Mouse (Mus musculus) forebrain, embryonic 12.5 days (tissue): ENCODE data around the gene Pck2. TPM values are rescaled to one million over a fixed set of nuclear protein-coding genes. Genes with fewer than 3 reads are reported as not detected.

ENCODE experiments used
- ATAC-seq: fragments of 200-750 bp; cut with Nextera tagmentation; 2 replicates; pipeline ENCODE4 v1.8.0; 2017; ENCODE audit warnings: moderate TSS enrichment; ENCODE audit not compliant: low FRiP score
- H3K27ac ChIP-seq: fragments of 300-500 bp; sonication (generic); 2 replicates; pipeline ENCODE4 v1.5.1; 2016; ENCODE audit warnings: mild to moderate bottlenecking
- H3K27me3 ChIP-seq: fragments of 300-500 bp; sonication (generic); 2 replicates; pipeline ENCODE4 v1.6.1; 2016; ENCODE audit warnings: mild to moderate bottlenecking
- H3K36me3 ChIP-seq: fragments of 300-500 bp; sonication (generic); replicated peaks from 2 replicates; pipeline ENCODE4 v1.6.1; 2016; ENCODE audit warnings: mild to moderate bottlenecking
- H3K4me1 ChIP-seq: fragments of 300-500 bp; sonication (generic); 2 replicates; pipeline ENCODE4 v1.6.1; 2016
- H3K4me2 ChIP-seq: fragments of 300-500 bp; sonication (generic); 2 replicates; pipeline ENCODE4 v1.6.1; 2016; ENCODE audit warnings: mild to moderate bottlenecking, moderate library complexity
- H3K4me3 ChIP-seq: fragments of 300-500 bp; sonication (generic); replicated peaks from 2 replicates; pipeline ENCODE4 v1.5.1; 2016; ENCODE audit warnings: mild to moderate bottlenecking
- H3K9ac ChIP-seq: fragments of 300-500 bp; sonication (generic); 2 replicates; pipeline ENCODE4 v1.6.1; 2016; ENCODE audit warnings: mild to moderate bottlenecking
- H3K9me3 ChIP-seq: fragments of 300-500 bp; sonication (generic); 2 replicates; pipeline ENCODE4 v1.6.1; 2016
- WGBS: fragments of 180-500 bp; shearing (Covaris S2); methylation state at CpG from one replicate; pipeline ENCODE4 v1.1.7; 2016; 5-methylcytosine and 5-hydroxymethylcytosine counted together
- polyA plus RNA-seq: library from polyadenylated mRNA; unstranded; fragments of >200 nt; fragmentation: Nextera tagmentation; extraction: Ambion mirVana; gene quantifications from 2 replicates; pipeline ENCODE4 v1.2.1, GENCODE M21; 2016

Gene Pck2
- 19.0 and 19.8 TPM in 2 replicates for polyA plus RNA-seq

DNA sequence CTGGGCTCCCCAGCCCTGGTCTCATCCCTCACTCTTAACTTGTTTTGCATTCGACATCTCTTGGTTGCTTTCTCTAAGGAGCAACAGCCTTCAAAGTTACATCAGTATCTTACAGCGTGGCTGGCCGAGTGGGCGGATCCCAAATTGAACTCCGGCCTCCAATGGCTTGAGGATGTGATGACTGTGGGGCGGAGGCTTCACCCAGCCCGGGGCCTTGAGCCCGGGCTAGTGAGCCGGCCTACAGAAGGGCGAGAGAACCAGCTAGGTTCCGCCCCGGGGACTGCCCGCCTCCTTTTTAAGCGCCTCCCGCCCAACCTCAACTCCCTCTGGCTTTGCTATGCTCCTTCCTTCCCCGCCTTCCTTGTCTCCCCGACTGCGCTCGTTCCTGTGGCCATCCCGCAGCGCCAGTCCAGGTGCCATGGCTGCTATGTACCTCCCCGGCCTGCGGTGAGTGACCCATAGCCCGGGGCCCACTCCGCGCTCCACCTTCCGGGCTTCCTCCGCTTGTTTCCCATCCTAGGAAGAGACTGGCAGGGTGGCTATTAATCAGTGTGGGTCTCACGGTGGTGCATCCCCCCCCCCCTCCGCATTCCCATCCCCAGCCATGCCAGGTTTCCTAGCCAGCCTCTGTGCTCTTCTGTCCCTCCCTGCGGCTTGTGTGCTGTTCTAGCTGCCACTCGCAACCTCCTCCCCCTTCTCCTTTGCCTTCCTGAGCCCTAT, at the start of gene Pck2:
Gene Pck2, plus strand, starts transcription at position 200 of the 720 bp plus-strand sequence.
- Histone ChIP-seq H3K36me3 (peaks cover 13% of the 10 kb centered on the region), H3K27ac (peak within 1 kb of the TSS; percentile 83), H3K4me1 (peaks cover 19% of the 10 kb centered on the region), H3K4me3 (peak within 1 kb of the TSS; percentile 57), H3K27me3 (0 out of 2 replicates have a peak, but pooled peaks cover 3% of the 10 kb centered on the region), H3K4me2 (peak within 1 kb of the TSS; percentile 90), H3K9me3 (no peaks in the 10 kb centered on the region), H3K9ac (peak within 1 kb of the TSS; percentile 72)
- ATAC-seq = peak; percentile 84
- 0% methylated on average over 32 of the region's 32 CpGs for WGBS

DNA sequence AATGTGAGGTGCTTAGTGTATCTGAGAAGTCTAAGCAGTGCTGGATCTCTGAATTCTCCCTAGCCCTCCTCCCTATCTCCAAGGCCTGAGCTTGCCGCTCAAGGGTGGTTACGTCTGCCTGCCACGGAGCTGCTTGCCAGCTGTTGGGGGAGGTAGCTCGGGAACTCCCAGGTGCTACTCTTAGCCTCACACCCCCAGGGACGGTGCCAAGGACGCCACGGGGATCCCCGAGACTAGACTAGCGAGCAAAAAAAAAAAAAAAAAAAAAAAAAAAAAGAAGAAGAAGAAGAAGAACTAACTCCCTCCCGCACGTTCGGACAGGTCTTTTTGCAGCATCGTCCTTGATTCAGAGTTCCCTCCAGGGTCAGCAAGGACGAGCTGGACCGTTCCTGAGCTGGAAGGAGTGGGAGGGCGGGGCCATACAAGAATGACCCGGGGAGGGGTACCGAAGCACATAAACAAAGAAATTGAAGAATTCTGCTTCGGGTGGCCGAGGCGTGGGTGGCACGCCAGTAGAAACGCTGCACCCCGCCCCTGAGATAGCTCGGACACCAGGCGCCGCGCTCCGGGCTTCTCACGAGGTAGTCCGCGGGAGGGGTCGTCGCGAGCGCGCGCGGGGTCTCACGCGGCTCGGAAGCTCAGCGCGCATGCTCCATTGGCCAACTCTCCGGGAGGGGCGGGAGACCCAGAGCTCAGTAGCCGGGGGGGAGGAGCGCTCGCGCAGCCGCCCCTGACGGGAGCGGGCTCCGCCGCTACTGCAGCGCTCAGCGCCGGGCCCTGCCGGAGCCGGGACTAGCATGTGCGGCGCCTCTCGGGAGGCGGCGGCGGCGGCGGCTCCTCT, 49.5 kb upstream of the Pck2 start, which contains the start of gene Carmil3:
Gene Carmil3, plus strand, starts transcription at position 291 of the 841 bp plus-strand sequence.
- peak; percentile 90 for ATAC-seq
- H3K27ac ChIP-seq = peak within 1 kb of the TSS; percentile 92
- peak within 1 kb of the TSS; percentile 88 for H3K4me3 ChIP-seq
- H3K36me3 ChIP-seq = peaks cover 36% of the 10 kb centered on the region
- WGBS = under 1% methylated on average over 68 of the region's 68 CpGs
- no peaks in the 10 kb centered on the region for H3K27me3 ChIP-seq
- H3K4me2 ChIP-seq = peak within 1 kb of the TSS; percentile 79
- no peaks in the 10 kb centered on the region for H3K9me3 ChIP-seq
- H3K9ac ChIP-seq = peak within 1 kb of the TSS; percentile 94
- peaks cover 21% of the 10 kb centered on the region for H3K4me1 ChIP-seq

DNA sequence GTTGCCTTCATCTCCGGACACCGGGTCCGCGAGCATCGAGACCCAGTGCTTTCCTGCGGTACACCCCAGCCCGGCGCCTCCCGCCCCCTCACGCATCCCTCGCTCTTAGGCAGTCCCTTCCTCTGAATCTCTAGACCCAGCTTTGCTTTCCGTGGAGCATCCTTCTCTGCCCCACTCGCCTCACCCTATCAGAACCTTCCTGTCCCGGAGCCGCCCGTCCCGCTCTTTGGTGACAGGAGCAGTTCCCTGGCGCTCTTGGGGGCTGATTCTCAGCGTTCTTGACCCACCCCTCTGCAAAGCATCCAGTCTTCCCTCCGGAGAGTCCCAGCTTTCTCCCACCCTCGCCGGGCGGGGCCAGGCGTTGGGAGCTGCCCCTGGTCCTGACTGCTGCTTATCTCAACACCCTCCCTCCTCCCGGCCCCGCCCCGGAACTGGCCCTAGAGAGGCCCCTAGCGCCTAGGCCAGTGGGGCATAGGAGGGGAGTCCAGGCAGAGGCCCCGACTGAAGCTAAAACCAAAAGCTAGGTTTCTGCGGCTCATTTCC, 48.7 kb upstream of the Pck2 start:
- H3K27me3 ChIP-seq = no peaks in the 10 kb centered on the region
- peak overlapping the region; percentile 79 for H3K4me2 ChIP-seq
- H3K9ac ChIP-seq = peak overlapping the region; percentile 94
- H3K27ac ChIP-seq = peak overlapping the region; percentile 92
- peaks cover 39% of the 10 kb centered on the region for H3K36me3 ChIP-seq
- WGBS = under 1% methylated on average over 30 of the region's 30 CpGs
- peak overlapping the region; percentile 88 for H3K4me3 ChIP-seq
- H3K4me1 ChIP-seq = peaks cover 21% of the 10 kb centered on the region
- H3K9me3 ChIP-seq = no peaks in the 10 kb centered on the region
- peak; percentile 80 for ATAC-seq

DNA sequence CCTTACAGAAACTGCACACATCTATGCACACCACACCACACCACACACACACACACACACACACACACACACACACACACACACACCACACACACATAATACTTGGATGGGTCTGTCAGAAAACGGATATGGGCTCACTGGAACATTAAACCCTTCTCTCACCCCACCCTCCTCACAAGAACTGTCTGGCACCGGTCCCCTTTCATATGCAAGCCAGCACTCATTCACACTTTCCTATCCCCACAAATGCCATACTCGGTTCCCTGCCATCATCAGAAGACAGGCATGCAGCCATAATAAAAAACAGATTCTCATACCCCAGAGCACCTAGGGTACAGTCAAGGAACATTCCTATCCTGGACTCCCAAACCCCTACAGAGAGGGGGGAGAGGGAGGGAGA, 48.0 kb upstream of the Pck2 start:
- Histone ChIP-seq H3K9ac (0 out of 2 replicates have a peak overlapping the region, but pooled peaks have one; percentile 94), H3K27ac (peak overlapping the region; percentile 92; the same call in 1 of the 2 replicates), H3K36me3 (peaks cover 39% of the 10 kb centered on the region), H3K4me2 (peak overlapping the region; percentile 79), H3K4me1 (peaks cover 21% of the 10 kb centered on the region), H3K27me3 (no peaks in the 10 kb centered on the region), H3K4me3 (peak overlapping the region; percentile 88), H3K9me3 (no peaks in the 10 kb centered on the region)
- ATAC-seq = no peak
- 41% methylated on average over 3 of the region's 3 CpGs for WGBS

DNA sequence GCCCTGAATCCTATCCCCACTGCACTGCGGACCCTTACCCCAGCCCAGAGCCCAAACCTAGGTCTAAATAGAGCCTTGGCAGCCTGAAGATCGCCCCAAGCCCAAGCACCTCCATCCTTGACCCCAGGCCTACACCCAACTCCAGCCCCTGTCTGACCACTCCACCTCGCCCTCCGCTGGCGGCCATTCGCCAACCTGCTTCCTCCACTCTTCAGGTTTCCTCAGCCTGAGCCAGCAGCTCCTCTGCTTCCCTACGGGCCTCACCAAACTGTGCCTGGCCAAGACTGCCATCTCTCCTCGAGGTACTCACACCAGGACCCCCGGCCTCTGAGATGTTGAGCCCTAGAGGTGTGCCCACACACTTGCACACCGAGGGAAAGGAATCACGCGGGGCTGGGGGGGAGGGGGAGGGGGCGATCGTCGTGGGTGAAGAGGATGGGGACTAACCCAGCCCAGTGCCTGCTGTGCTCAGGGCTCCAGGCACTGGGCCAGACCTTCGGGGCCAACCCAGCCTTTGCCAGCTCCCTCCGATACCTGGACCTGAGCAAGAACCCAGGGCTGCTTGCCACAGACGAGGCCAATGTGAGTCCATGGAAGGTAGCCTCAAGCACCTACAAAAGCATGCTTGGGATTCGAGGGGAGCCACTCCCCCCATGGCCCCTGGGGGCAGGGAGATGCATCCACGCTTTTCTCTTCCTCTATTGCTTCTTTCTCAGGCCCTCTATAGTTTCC, 44.4 kb upstream of the Pck2 start:
- no peaks in the 10 kb centered on the region for H3K27me3 ChIP-seq
- H3K4me2 ChIP-seq = no peak overlapping the region
- H3K36me3 ChIP-seq = peaks cover 55% of the 10 kb centered on the region
- no peak overlapping the region for H3K27ac ChIP-seq
- peaks cover 17% of the 10 kb centered on the region for H3K4me1 ChIP-seq
- H3K9me3 ChIP-seq = no peaks in the 10 kb centered on the region
- H3K9ac ChIP-seq = no peak overlapping the region
- no peak overlapping the region for H3K4me3 ChIP-seq
- ATAC-seq = no peak
- WGBS = 74% methylated on average over 20 of the region's 20 CpGs

DNA sequence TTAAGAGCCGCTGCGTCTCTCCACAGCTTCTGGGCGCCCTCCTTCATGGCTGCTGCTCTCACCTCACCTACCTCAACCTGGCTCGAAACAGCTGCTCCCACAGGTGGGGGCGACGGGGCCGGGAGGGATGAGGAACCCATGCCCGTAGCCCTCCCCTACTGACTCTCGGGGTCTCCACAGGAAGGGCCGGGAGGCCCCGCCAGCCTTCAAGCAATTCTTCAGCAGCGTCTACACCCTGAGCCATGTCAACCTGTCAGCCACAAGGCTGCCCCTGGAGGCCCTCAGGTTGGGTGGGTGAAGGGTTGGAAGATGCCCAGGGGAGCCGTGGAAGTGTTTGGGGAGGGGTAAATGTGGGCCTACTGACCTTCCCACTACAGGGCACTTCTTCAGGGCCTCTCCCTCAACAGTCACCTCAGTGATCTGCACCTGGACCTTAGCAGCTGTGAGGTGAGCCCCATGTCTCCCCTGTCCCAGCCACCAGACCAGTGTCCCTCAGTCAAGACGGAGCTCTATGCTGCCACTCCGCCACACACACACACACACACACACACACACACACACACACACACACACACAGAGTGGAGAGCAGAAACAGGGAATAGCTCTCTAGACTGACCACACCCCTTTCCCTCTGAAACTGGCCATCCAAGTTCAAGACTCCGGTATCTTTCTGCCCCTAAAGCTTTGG, 43.2 kb upstream of the Pck2 start:
- H3K36me3 ChIP-seq = peaks cover 66% of the 10 kb centered on the region
- no peaks in the 10 kb centered on the region for H3K27me3 ChIP-seq
- WGBS = 76% methylated on average over 16 of the region's 16 CpGs

DNA sequence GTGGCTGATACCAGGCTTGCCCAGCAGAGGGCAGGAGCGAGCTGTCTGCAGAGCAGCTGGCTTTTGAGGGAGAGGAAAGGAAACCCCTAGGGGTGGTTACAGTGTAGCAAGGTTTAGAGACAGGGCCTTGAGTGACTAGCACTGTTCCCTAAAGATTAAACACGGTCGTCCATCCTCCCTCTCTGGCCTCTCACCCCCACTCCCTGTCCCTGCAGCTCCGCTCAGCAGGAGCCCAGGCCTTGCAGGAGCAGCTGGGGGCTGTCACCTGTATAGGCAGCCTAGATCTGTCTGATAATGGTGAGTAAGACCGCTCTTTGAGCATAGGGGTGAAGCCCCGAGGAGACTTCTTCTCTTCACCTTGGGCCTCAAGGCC, 42.6 kb upstream of the Pck2 start:
- H3K4me2 ChIP-seq = no peak overlapping the region
- H3K9ac ChIP-seq = 0 out of 2 replicates have a peak overlapping the region, but pooled peaks have one; percentile 21
- no peak overlapping the region for H3K27ac ChIP-seq
- no peak overlapping the region for H3K4me3 ChIP-seq
- H3K4me1 ChIP-seq = peaks cover 7% of the 10 kb centered on the region; the same call in 1 of the 2 replicates
- H3K27me3 ChIP-seq = no peaks in the 10 kb centered on the region
- H3K36me3 ChIP-seq = peaks cover 72% of the 10 kb centered on the region
- no peaks in the 10 kb centered on the region for H3K9me3 ChIP-seq
- 32% methylated on average over 6 of the region's 6 CpGs for WGBS
- peak; percentile 68 for ATAC-seq

More for the DNA sequence above, 43.2 kb upstream of the Pck2 start:
- H3K27ac ChIP-seq = no peak overlapping the region
- H3K9ac ChIP-seq = no peak overlapping the region
- ATAC-seq = peak; percentile 30; the same call in 1 of the 2 replicates
- peaks cover 13% of the 10 kb centered on the region for H3K4me1 ChIP-seq
- H3K4me3 ChIP-seq = no peak overlapping the region
- no peak overlapping the region for H3K4me2 ChIP-seq
- no peaks in the 10 kb centered on the region for H3K9me3 ChIP-seq

DNA sequence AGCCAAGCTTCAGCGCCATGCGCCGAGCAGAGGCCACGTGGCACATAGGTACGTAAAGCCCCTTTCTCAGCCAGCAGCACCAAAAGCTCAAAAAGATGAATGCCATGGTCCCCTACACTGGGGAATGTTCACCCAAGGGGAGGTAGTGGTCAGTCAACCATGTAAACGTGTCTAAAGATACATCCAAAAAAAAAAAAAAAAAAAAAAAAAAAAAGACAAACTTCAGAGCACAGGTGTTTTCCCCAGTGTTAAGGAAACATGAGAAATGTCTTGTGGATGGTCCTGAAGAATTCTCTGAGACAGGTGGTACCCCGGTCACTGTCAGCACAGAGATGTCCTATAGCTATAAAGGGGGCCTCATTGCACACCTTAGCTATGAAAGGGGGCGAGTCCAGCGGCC, 34.5 kb upstream of the Pck2 start:
- Histone ChIP-seq H3K27me3 (0 out of 2 replicates have a peak, but pooled peaks cover 3% of the 10 kb centered on the region), H3K4me1 (peaks cover 4% of the 10 kb centered on the region; the same call in 1 of the 2 replicates), H3K27ac (no peak overlapping the region), H3K9me3 (no peaks in the 10 kb centered on the region), H3K36me3 (peaks cover 28% of the 10 kb centered on the region), H3K4me3 (no peak overlapping the region), H3K9ac (no peak overlapping the region), H3K4me2 (no peak overlapping the region)
- 85% methylated on average over 9 of the region's 9 CpGs for WGBS
- no peak for ATAC-seq

DNA sequence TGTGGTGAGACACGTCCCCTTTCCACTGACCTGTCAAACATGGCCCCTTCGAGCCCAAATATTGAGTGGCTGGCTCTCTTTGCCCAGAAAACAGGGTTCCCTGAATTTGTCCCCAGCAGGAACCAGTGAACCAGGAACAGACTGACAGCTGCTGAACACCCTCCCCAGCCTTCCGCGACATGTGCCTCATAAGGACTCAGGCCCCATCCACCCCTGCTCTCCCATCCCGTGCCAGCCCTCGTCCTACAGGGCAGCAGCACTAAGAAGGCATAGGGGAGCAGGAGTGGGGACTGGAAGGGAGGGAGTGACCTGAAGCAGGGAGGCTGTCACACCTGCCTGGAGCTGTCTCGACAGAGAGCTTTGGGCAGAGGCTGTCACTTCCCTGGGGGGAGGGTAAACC, 32.3 kb upstream of the Pck2 start:
- Histone ChIP-seq H3K27me3 (peaks cover 13% of the 10 kb centered on the region), H3K4me2 (no peak overlapping the region), H3K4me3 (no peak overlapping the region), H3K4me1 (peaks cover 8% of the 10 kb centered on the region; the same call in 1 of the 2 replicates), H3K36me3 (peaks cover 9% of the 10 kb centered on the region; the same call in 1 of the 2 replicates), H3K27ac (no peak overlapping the region), H3K9ac (no peak overlapping the region), H3K9me3 (no peaks in the 10 kb centered on the region)
- no peak for ATAC-seq
- 66% methylated on average over 7 of the region's 7 CpGs for WGBS

DNA sequence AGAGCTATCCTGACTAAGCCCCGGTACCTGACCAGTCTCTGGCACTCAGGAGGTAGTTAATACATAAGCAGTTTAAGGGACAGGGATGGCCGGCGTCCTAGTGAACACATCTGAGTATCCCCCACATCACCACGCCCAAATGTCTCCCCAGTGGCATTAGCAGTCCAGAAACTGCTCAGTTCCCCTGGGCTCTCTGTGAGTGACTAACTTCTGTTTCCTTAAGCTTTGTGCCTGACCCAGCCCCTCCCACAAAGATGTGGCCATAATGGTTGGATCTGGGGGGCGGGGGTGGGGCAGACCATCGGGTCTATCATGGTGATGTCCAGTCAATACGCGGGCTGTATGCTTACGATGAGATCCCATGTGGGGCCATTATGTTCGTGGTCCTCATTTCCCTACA, 30.5 kb upstream of the Pck2 start:
- no peak for ATAC-seq
- no peak overlapping the region for H3K9ac ChIP-seq
- H3K4me1 ChIP-seq = peaks cover 8% of the 10 kb centered on the region; the same call in 1 of the 2 replicates
- H3K27ac ChIP-seq = no peak overlapping the region
- no peak overlapping the region for H3K4me3 ChIP-seq
- no peak overlapping the region for H3K4me2 ChIP-seq
- no peaks in the 10 kb centered on the region for H3K9me3 ChIP-seq
- peaks cover 13% of the 10 kb centered on the region for H3K27me3 ChIP-seq
- peaks cover under 1% of the 10 kb centered on the region; the same call in 1 of the 2 replicates for H3K36me3 ChIP-seq
- WGBS = 84% methylated on average over 10 of the region's 10 CpGs

DNA sequence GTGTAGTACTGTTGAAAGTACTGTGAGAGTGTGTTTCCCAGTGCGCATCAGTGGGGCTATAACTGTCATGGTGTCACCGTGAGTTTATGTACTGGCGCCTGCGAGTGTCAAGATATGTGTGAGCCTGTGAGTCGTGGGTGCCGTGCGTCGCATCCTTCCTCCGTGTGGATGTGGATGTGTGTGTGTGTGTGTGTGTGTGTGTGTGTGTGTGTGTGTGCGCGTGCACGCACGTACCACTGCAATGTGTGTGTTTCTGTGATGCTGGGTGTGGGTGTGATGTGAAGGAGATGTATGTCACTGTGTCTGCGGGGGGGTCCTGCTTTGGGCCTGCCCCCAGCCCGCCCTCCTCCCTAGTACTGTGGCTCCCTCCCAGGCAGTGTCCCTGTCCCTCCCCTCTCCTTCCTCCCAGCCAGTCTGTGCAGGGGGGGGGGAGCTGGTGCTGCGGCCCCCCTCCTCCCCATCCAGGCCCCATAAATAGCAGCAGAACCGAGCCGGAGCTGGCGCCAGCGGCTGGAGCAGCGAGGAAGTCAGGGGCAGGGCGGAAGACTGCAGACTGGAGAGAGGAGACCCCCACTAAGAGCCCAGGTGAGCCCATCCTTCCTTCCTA, 29.8 kb upstream of the Pck2 start, which contains the start of gene Cpne6:
Gene Cpne6, plus strand, starts transcription at position 321 of the 607 bp plus-strand sequence.
- ATAC-seq = no peak
- Histone ChIP-seq H3K4me3 (no peak within 1 kb of the TSS), H3K9me3 (no peaks in the 10 kb centered on the region), H3K36me3 (no peaks in the 10 kb centered on the region; the same call in 1 of the 2 replicates), H3K4me2 (no peak within 1 kb of the TSS), H3K27ac (no peak within 1 kb of the TSS), H3K9ac (no peak within 1 kb of the TSS), H3K4me1 (peaks cover 8% of the 10 kb centered on the region; the same call in 1 of the 2 replicates), H3K27me3 (peaks cover 13% of the 10 kb centered on the region)
- 70% methylated on average over 21 of the region's 22 CpGs for WGBS
